Mouse (Mus musculus): ENCODE measurements at regions not wholly inside any gene's neighbourhood (a gene's known extent, or its start where the extent isn't known, plus 50 kb on each side); places are given as distances from the start of the nearest gene placed in this dataset.

GRCm38 (mm10) chr1:151113199-151113598, 69.1 kb upstream of the Gm47985 start:
- TF ChIP-seq POLR2A (IDR thresholded peaks at IDR 0.05; ENCODE audit: borderline replicate concordance, low read depth, low read length), result no peak
- no peak for TF ChIP-seq CTCF (IDR thresholded peaks at IDR 0.05; ENCODE audit: low read depth, low read length)

Measured in bone marrow macrophage, adult 2 months (primary cell).